Mouse (Mus musculus) heart, embryonic 11.5 days (tissue): Measurements from ENCODE around the gene Pole2. TPM values are rescaled to one million over a fixed set of nuclear protein-coding genes. Genes with fewer than 3 reads are reported as not detected.
A peak's percentile ranks its signal among the peaks of the same experiment; 100 is the strongest.
"Not testable (repeated sequence)": the region's sequence is repeated elsewhere in the genome, so short reads cannot be mapped to it uniquely, and the experiment has no call there.

Experiments
- ATAC-seq: fragments of 200-750 bp; cut with Nextera tagmentation; replicated peaks from 2 replicates; pipeline ENCODE4 v1.8.0; 2017; ENCODE audit warnings: moderate library complexity; ENCODE audit not compliant: insufficient number of reproducible peaks, low FRiP score, low TSS enrichment
- H3K27ac ChIP-seq: fragments of 300-500 bp; sonication (generic); 2 replicates; pipeline ENCODE4 v1.5.1; 2014; ENCODE audit warnings: mild to moderate bottlenecking, low read depth, low read length
- H3K27me3 ChIP-seq: fragments of 300-500 bp; sonication (generic); 2 replicates; pipeline ENCODE4 v1.6.1; 2014; ENCODE audit warnings: mild to moderate bottlenecking, low read length, mixed read lengths; ENCODE audit not compliant: control insufficient read depth, insufficient read depth
- H3K36me3 ChIP-seq: fragments of 300-500 bp; sonication (generic); 2 replicates; pipeline ENCODE4 v1.6.1; 2014; ENCODE audit warnings: mild to moderate bottlenecking, low read length, moderate library complexity, mixed read lengths; ENCODE audit not compliant: control insufficient read depth, insufficient read depth
- H3K4me1 ChIP-seq: fragments of 300-500 bp; sonication (generic); 2 replicates; pipeline ENCODE4 v1.6.1; 2014; ENCODE audit warnings: low read length; ENCODE audit not compliant: control insufficient read depth, insufficient read depth
- H3K4me2 ChIP-seq: fragments of 300-500 bp; sonication (generic); 2 replicates; pipeline ENCODE4 v1.6.1; 2014; ENCODE audit warnings: mild to moderate bottlenecking, moderate library complexity
- H3K4me3 ChIP-seq: fragments of 300-500 bp; sonication (generic); 2 replicates; pipeline ENCODE4 v1.5.1; 2014; ENCODE audit warnings: low read depth, low read length
- H3K9ac ChIP-seq: fragments of 300-500 bp; sonication (generic); 2 replicates; pipeline ENCODE4 v1.6.1; 2014; ENCODE audit warnings: mild to moderate bottlenecking, low read depth, low read length, moderate library complexity
- H3K9me3 ChIP-seq: fragments of 300-500 bp; sonication (generic); replicated peaks from 2 replicates; pipeline ENCODE4 v1.6.1; 2016; ENCODE audit warnings: low read length; ENCODE audit not compliant: control insufficient read depth
- WGBS: fragments of 180-500 bp; shearing (Covaris S2); extraction: QIAGEN DNeasy Blood & Tissue Kit; methylation state at CpG from one replicate; pipeline ENCODE4 v1.1.7; 2014; ENCODE audit not compliant: insufficient replicate concordance; 5-methylcytosine and 5-hydroxymethylcytosine counted together
- polyA plus RNA-seq: library from polyadenylated mRNA; unstranded; fragments of >200 nt; fragmentation: Nextera tagmentation; extraction: Ambion mirVana; gene quantifications from 2 replicates; pipeline ENCODE4 v1.2.1, GENCODE M21; 2014

The Pole2 gene
- polyA plus RNA-seq, 1 experiment from 2014 or later, result 20.7 TPM

GRCm38 (mm10) chr12:69160677-69161076 lies 67.3 kb downstream of the Pole2 start:
- 77% methylated on average over 2 of the region's 2 CpGs for WGBS
- H3K9me3 ChIP-seq, H3K27ac ChIP-seq, H3K9ac ChIP-seq, H3K27me3 ChIP-seq, H3K4me3 ChIP-seq, H3K4me2 ChIP-seq, H3K4me1 ChIP-seq, ATAC-seq: not testable (repeated sequence)
- peaks cover 18% of the 10 kb centered on the region for H3K36me3 ChIP-seq

- WGBS, result 5% methylated on average over 9 of the region's 9 CpGs
- ATAC-seq, result no peak
- Histone ChIP-seq H3K9ac (no peak overlapping the region), H3K4me2 (peak overlapping the region; percentile 41), H3K27ac (no peak overlapping the region), H3K9me3 (no peaks in the 10 kb centered on the region), H3K27me3 (no peaks in the 10 kb centered on the region), H3K4me3 (peak overlapping the region; percentile 10; the same call in 1 of the 2 replicates), H3K4me1 (0 out of 2 replicates have a peak, but pooled peaks cover 3% of the 10 kb centered on the region), H3K36me3 (peaks cover 18% of the 10 kb centered on the region)
Observed at GRCm38 (mm10) chr12:69159578-69159940, 68.4 kb downstream of the Pole2 start.

- H3K4me1 ChIP-seq, H3K9me3 ChIP-seq, H3K27me3 ChIP-seq: not testable (repeated sequence)
- Histone ChIP-seq H3K36me3 (peaks cover 18% of the 10 kb centered on the region), H3K4me2 (peak within 1 kb of the TSS; percentile 74), H3K9ac (peak within 1 kb of the TSS; percentile 95), H3K4me3 (peak within 1 kb of the TSS; percentile 79), H3K27ac (peak within 1 kb of the TSS; percentile 91)
- ATAC-seq, result peak; percentile 98
- whole genome bisulfite sequencing, result under 1% methylated on average over 56 of the region's 68 CpGs
Observed at GRCm38 (mm10) chr12:69158765-69159577, 69.0 kb downstream of the Pole2 start, which contains the start of gene Rps29. Gene Rps29 (minus strand): TSS chr12:69159186.

- under 1% methylated on average over 19 of the region's 19 CpGs for WGBS
- peak; percentile 4; the same call in 1 of the 2 replicates for ATAC-seq
Observed at GRCm38 (mm10) chr12:69158366-69158764, 69.6 kb downstream of the Pole2 start.

GRCm38 (mm10) chr12:69157107-69157506 lies 70.9 kb downstream of the Pole2 start:
- Histone ChIP-seq H3K4me2 (peak overlapping the region; percentile 74), H3K4me1 (0 out of 2 replicates have a peak, but pooled peaks cover 3% of the 10 kb centered on the region), H3K9me3 (no peaks in the 10 kb centered on the region), H3K9ac (no peak overlapping the region), H3K36me3 (peaks cover 18% of the 10 kb centered on the region), H3K4me3 (peak overlapping the region; percentile 79; the same call in 1 of the 2 replicates), H3K27me3 (no peaks in the 10 kb centered on the region), H3K27ac (no peak overlapping the region)
- ATAC-seq, result no peak
- 91% methylated on average over 2 of the region's 2 CpGs for WGBS

More at GRCm38 (mm10) chr12:69158366-69158764, 69.6 kb downstream of the Pole2 start:
- Histone ChIP-seq H3K4me3 (peak overlapping the region; percentile 79), H3K4me2 (peak overlapping the region; percentile 74), H3K9me3 (no peaks in the 10 kb centered on the region), H3K9ac (peak overlapping the region; percentile 95), H3K4me1 (0 out of 2 replicates have a peak, but pooled peaks cover 3% of the 10 kb centered on the region), H3K27ac (peak overlapping the region; percentile 91), H3K36me3 (peaks cover 18% of the 10 kb centered on the region), H3K27me3 (no peaks in the 10 kb centered on the region)

GRCm38 (mm10) chr12:69156436-69156835 lies 71.6 kb downstream of the Pole2 start:
- 81% methylated on average over 4 of the region's 4 CpGs for WGBS

GRCm38 (mm10) chr12:69155923-69156322 lies 72.1 kb downstream of the Pole2 start:
- Histone ChIP-seq H3K36me3 (peaks cover 18% of the 10 kb centered on the region), H3K9ac (no peak overlapping the region), H3K4me2 (no peak overlapping the region), H3K4me3 (no peak overlapping the region), H3K27ac (no peak overlapping the region), H3K27me3 (no peaks in the 10 kb centered on the region), H3K9me3 (no peaks in the 10 kb centered on the region), H3K4me1 (0 out of 2 replicates have a peak, but pooled peaks cover 3% of the 10 kb centered on the region)
- WGBS, result 77% methylated on average over 2 of the region's 2 CpGs
- ATAC-seq, result no peak

More at GRCm38 (mm10) chr12:69156436-69156835, 71.6 kb downstream of the Pole2 start:
- no peaks in the 10 kb centered on the region for H3K9me3 ChIP-seq
- 0 out of 2 replicates have a peak, but pooled peaks cover 3% of the 10 kb centered on the region for H3K4me1 ChIP-seq
- no peaks in the 10 kb centered on the region for H3K27me3 ChIP-seq
- ATAC-seq, result no peak
- H3K9ac ChIP-seq, result no peak overlapping the region
- no peak overlapping the region for H3K27ac ChIP-seq
- no peak overlapping the region for H3K4me2 ChIP-seq
- H3K36me3 ChIP-seq, result peaks cover 18% of the 10 kb centered on the region
- no peak overlapping the region for H3K4me3 ChIP-seq
